Mouse (Mus musculus) T-helper 1 cell (primary cell): ENCODE measurements around the gene B3gntl1.

ENCODE experiments used
- in situ Hi-C: fragments of 300-600 bp; cut with MboI, MseI; formaldehyde crosslinking; loops from one replicate; pipeline ENCODE4 v1.15.1; 2025; ENCODE audit warnings: high pct_unique_total_duplicates

The B3gntl1 gene

DNA sequence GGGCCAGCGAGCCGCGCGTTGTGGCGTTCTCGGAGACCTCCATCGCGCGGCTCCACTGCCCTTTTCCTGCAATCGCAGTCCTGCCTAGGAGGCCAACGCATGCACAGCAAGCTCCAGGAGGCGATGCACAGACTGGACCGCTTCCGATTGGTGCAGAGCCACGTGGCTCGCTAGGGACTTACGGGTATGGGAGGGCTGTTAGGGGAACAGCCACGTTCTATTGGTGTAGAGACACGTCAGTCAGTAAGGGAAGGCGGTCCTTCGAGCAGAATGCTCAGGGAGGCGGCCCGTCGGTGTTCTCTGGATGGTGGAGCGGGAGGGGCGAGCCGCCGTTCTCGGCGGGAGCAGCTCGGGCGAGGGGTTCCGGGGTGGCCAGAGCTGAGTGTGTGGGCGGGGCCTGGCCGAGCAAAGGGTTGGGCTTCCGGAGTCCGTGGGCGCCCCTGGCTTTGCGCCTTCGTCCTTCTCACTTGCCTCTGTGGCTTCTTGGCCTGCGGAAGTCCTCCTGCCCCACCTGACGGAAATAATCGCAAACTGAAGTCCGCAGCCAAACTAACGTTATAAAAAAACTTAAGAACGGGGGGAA lies at the start of gene B3gntl1:
Gene B3gntl1, minus strand, starts transcription at position 164 of the 583 bp plus-strand sequence.
- in situ Hi-C loops = no loop called here

DNA sequence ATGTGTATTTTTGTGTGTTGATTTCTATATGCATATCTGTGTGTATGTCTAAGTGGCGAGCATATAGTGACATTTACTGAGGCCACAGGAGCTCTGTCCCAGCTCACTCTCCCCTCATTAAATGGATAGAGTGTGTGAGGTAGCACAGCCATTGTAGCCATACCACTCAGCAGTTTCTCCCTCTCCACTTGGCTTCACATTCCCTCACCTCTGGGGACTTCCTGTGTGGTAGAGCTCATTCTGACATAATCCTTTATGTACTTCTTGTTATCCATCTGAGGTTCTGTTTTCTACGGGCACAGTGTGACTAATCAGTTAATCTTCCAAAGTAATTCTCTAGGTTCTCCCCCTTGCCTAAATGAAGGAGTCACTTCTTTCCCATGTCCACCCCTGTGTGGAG lies 49.5 kb upstream of the B3gntl1 start:
- in situ Hi-C loops = no loop called here

- in situ Hi-C loops = no loop called here
These were observed 47.8 kb upstream of the B3gntl1 start for GRCm38 (mm10) chr11:121720752-121721151.

DNA sequence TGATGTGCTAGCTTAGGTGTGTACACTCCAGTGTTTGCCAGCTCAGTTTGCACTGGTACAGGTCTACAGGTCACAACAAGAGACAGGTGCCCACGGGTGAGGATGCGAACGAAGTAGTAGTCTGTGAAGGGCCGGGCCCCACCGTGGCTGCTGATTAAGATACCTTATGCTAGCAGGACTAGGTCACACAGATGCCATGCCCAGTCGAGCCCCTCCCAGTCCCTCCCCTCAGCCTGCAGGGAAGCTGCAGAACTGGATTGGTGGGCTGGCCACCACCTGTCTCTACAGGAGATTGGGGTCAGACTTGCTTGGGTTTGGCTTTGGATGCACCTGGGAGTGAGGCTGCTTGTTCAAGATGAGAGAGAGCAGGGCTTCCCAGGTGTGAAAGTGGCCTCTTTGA lies 44.8 kb upstream of the B3gntl1 start:
- in situ Hi-C loops = no loop called here

GRCm38 (mm10) chr11:121714745-121715485 lies 42.0 kb upstream of the B3gntl1 start:
- in situ Hi-C loops = loop anchor here (5.0 kb wide), 1 partner anchor 92 kb away; no protein-coding TSS in a partner anchor

DNA sequence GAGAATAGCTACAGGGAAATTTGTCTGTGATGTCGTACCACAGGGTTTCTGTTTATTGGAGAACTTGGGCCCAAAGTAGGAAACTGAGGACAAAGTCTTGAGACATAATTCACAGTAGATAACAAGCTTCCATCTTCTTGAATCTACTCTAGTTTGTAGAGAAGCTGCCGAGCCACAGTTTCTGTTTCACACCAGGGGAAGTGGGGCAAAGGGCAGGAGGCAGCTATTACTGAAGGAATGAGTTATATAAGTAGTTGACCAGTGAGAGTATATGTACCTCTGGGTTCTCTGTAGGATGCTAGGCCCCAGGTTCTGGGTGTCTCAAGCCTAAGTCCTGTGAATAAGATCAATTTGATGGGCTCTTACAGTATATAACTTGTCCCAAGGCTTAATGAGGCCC lies 40.6 kb upstream of the B3gntl1 start:
- in situ Hi-C loops = loop anchor here (5.0 kb wide), 1 partner anchor 94 kb away; no protein-coding TSS in a partner anchor

- in situ Hi-C loops = loop anchor here (5.0 kb wide), 1 partner anchor 94 kb away; no protein-coding TSS in a partner anchor
These were observed 40.0 kb upstream of the B3gntl1 start for GRCm38 (mm10) chr11:121712987-121713386.

DNA sequence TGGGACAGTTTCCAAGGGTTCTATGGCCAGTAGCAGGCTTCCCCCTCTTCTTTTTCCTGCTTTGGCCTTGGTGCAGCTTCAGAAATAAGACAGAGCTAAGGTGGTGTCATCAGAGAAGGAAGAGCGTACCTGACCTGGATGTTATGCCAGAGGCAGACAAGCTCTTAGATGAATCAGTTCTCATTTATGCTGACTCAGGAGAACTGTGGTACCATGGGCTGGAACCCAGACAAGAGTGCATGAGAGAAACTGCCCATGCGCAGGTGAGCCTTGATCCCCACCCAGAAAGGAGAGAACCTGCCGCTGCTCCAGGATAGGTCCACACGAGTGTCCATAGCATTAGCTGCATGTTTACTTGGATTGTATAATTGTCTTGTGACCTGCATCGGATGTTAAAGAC lies 37.3 kb upstream of the B3gntl1 start:
- in situ Hi-C loops = loop anchor here (5.0 kb wide), 1 partner anchor 97 kb away; no protein-coding TSS in a partner anchor

DNA sequence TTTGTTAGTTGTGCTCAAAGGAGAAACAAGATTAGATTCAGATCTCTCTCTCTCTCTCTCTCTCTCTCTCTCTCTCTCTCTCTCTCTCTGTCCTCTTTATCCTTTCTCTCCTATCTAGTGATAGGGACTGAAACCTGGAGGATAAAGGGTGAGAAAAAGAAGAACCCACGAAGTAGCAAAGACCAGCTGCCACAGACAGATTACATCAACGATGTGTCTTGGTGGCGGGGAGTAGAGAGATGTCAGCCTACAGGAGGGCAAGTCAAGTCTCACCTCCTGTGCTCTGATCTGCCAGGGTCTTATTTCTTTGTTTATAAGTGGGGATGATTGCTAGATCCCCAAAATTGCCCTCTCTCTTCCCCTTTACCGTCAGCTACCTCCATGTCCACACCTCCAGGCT lies 36.3 kb upstream of the B3gntl1 start:
- in situ Hi-C loops = no loop called here

DNA sequence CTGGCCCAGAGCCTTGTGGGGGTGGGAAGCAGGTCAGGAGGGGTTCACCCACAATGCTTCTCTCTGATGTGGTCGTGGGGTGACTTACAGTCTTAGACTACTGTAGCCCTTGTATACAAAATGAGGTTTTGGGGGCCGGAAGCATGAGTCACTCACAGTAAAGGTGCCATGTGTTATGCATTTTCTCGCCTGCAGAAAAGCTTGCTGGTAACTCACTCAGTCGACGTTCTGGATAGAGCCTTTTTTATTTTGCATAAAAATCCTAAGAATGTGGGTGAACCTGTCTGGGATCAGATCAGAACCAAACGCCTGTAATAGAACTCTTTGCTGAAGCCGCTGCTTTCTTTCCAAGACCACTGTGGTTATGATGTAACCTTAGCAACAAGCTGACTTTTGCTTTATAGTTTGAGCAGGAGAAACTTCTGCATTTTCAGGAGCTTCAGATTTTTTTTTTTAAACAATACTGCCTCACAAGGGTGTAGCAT lies 33.6 kb upstream of the B3gntl1 start:
- in situ Hi-C loops = no loop called here

GRCm38 (mm10) chr11:121703619-121704215 lies 30.8 kb upstream of the B3gntl1 start:
- in situ Hi-C loops = no loop called here

GRCm38 (mm10) chr11:121702895-121703618 lies 30.1 kb upstream of the B3gntl1 start:
- in situ Hi-C loops = no loop called here

DNA sequence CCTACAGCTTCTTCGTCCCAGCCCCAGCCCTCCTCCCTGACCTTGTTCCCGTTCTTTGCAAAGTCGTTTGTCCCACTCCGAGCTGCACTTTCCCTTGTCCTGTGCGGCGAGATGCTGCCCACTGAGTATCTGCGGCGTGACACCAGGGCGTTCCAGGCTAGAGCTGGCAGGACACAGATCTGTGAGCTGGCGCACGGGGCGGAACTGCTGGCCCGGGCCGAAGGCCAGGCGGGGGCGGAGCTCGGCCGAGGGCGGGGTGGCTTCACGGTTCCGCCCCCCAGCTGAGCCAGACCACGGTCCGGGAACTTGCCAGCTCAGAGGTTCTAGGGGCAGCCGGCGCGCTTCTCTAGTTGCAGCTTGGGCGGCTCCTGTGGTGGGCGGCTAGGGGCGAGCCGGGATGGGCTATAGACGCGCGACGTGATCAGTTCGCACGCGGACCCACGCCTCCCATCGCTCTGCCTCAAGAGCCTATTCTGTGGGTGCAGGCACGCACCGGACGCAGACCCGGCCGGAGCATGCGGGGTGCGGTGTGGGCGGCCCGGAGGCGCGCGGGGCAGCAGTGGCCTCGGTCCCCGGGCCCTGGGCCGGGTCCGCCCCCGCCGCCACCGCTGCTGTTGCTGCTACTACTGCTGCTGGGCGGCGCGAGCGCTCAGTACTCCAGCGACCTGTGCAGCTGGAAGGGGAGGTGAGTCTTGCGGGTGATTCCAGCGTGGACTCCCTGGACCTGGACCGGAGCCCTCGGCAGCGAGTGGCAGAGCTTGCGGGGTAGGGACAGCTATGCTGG lies 29.4 kb upstream of the B3gntl1 start:
- in situ Hi-C loops = no loop called here

GRCm38 (mm10) chr11:121701244-121701643 lies 28.3 kb upstream of the B3gntl1 start, which contains the start of gene Metrnl:
TSS of gene Metrnl (plus strand) at chr11:121701544.
- in situ Hi-C loops = no loop called here

- in situ Hi-C loops = no loop called here
These were observed 25.5 kb upstream of the B3gntl1 start for GRCm38 (mm10) chr11:121698381-121698955.

GRCm38 (mm10) chr11:121697271-121697670 lies 24.3 kb upstream of the B3gntl1 start:
- in situ Hi-C loops = no loop called here

- in situ Hi-C loops = no loop called here
These were observed 22.5 kb upstream of the B3gntl1 start for GRCm38 (mm10) chr11:121695304-121696064.

- in situ Hi-C loops = no loop called here
These were observed 15.1 kb upstream of the B3gntl1 start for GRCm38 (mm10) chr11:121688024-121688423.

DNA sequence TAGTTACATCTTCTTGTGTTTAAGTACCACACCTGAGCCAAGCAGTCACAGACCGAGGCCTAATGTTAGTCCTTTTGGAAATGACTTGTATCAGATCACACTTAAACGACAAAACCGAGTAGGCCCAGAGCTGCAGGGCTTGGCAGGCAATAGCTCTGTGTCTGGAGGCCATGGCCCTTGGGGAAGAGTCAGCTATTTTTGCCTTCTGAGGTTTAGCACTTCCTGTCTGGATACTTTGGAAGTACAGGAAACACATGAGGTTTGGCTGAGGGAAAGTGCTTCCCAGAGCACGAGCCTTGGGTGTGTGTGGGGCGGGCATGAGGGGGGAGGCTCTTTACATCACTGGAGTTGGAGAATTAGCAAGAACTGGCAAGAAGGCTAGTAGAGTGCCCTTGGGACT lies 13.7 kb upstream of the B3gntl1 start:
- in situ Hi-C loops = no loop called here

DNA sequence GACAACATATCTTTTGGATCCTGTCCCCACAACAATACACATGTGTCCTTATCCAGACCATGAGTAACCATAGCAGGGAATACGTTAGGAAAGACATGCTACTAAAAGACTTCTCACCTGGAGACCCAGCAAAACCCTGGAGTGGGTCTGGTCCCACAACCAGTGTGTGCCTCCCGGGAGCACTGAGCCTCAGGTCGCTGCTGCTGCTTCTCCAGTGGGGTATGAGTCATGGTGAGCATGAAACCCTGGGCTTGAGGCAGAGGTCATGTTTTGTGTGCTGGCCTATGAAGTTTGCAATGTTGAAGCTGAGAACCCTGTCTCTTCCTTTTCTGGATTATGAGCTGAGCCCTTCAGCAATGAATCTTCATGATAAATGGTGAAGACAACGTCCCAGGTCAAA lies 13.1 kb upstream of the B3gntl1 start:
- in situ Hi-C loops = no loop called here
